Mouse (Mus musculus): ENCODE measurements around the gene Arrdc3. TPM values are rescaled to one million over a fixed set of nuclear protein-coding genes. Genes with fewer than 3 reads are reported as not detected.

Gene Arrdc3
- polyA plus RNA-seq, 1 experiment: 9.2 TPM

GRCm38 (mm10) chr13:80881722-80882500, 1.3 kb upstream of the Arrdc3 start:
- peaks cover 20% of the 10 kb centered on the region for H3K79me2 ChIP-seq (ENCODE audit: control insufficient read depth, insufficient read depth)
- H3K36me3 ChIP-seq (ENCODE audit: control insufficient read depth, insufficient read depth): no peaks in the 10 kb centered on the region
- no peak for TF ChIP-seq POLR2AphosphoS2 (IDR thresholded peaks at IDR 0.05; ENCODE audit: insufficient read length, low read depth)
- no peak overlapping the region for H3ac ChIP-seq (ENCODE audit: control insufficient read depth, insufficient read length)
- peak overlapping the region; percentile 60 for H3K4me3 ChIP-seq
- H3K4me2 ChIP-seq (ENCODE audit: low read depth): peak overlapping the region; percentile 77
- H3K27me3 ChIP-seq (ENCODE audit: control insufficient read depth, insufficient read depth, insufficient read length): no peaks in the 10 kb centered on the region

DNA sequence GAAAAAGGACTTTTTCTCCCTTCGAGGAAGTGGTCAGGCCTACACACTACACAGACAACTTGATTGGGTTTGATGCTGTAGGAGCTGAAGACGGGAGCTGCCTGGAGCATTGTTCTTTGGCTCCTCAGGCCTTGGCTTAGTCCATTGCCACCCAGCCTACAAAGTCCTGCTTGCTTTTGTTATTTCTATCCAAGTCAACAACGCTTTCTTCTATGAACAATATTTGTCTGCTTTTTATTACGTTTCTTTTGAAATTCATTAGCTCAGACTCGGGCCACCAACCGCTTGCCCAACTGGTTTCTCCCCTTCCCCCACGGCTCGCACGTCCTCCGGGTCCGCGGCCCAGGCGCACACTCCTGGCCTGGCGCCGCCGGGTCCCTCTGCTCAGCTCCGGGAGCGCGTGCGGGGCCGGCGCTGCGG, 458 bp upstream of the Arrdc3 start:
- no peaks in the 10 kb centered on the region for H3K27me3 ChIP-seq (ENCODE audit: control insufficient read depth, insufficient read depth, insufficient read length)
- H3K4me2 ChIP-seq (ENCODE audit: low read depth): peak overlapping the region; percentile 77
- peaks cover 5% of the 10 kb centered on the region for H3K36me3 ChIP-seq (ENCODE audit: control insufficient read depth, insufficient read depth)
- TF ChIP-seq MYOG (IDR thresholded peaks at IDR 0.05; ENCODE audit: control insufficient read depth in 1 of 3, insufficient read depth in 1 of 3, insufficient read length in 2 of 3, low read depth in 2 of 3): no peak
- TF ChIP-seq POLR2AphosphoS2 (IDR thresholded peaks at IDR 0.05; ENCODE audit: insufficient read length, low read depth): no peak
- no peak for TF ChIP-seq TCF3 (IDR thresholded peaks at IDR 0.05; ENCODE audit: insufficient read length, low read depth)
- TF ChIP-seq MYOD1 (IDR thresholded peaks at IDR 0.05; ENCODE audit: control insufficient read depth in 1 of 3, insufficient read length in 2 of 3, low read depth in 2 of 3): peak in 1 of 3 experiments; percentile 12
- no peak for TF ChIP-seq CEBPB (IDR thresholded peaks at IDR 0.05; ENCODE audit: insufficient read depth, poor library complexity, severe bottlenecking)
- no peak for TF ChIP-seq E2F4 (IDR thresholded peaks at IDR 0.05; ENCODE audit: insufficient read depth)
- TF ChIP-seq USF1 (IDR thresholded peaks at IDR 0.05; ENCODE audit: low read depth): no peak
- TF ChIP-seq MAX (IDR thresholded peaks at IDR 0.05; ENCODE audit: low read depth): no peak
- peaks cover 28% of the 10 kb centered on the region for H3K79me2 ChIP-seq (ENCODE audit: control insufficient read depth, insufficient read depth)
- peak overlapping the region; percentile 36 for H3ac ChIP-seq (ENCODE audit: control insufficient read depth, insufficient read length)
- peak overlapping the region; percentile 60 for H3K4me3 ChIP-seq

DNA sequence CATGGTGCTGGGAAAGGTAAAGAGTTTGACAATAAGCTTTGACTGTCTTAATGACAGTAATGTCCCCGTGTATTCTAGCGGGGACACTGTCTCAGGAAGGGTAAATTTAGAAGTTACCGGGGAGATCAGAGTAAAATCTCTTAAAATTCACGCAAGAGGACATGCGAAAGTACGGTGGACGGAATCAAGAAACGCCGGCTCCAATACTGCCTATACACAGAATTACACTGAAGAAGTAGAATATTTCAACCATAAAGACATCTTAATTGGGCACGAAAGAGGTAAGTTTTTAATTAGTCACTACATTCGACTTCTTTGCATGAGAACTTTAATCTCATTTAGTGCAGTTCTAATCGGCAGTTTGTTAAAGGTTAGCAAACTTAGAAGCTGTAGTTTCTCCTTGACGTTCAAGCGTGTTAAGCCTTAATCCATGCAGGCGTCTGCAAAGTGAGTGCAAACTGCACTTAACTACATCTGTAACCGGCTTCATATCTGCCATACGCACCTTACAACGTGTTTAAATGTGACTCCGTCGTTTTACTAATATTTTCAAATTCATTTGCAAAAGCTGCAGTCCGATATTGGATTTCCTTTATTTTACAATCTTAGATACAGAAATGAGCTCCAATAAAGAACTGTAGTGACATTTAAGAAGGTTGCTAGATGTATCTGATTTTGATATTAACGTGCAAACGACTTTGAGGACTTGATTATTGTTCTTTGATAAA, 629 bp downstream of the Arrdc3 start:
- Histone ChIP-seq H3K27me3 (ENCODE audit: control insufficient read depth, insufficient read depth, insufficient read length) (no peaks in the 10 kb centered on the region), H3K4me2 (ENCODE audit: low read depth) (peak overlapping the region; percentile 45), H3K36me3 (ENCODE audit: control insufficient read depth, insufficient read depth) (peaks cover 15% of the 10 kb centered on the region), H3K79me2 (ENCODE audit: control insufficient read depth, insufficient read depth) (peaks cover 32% of the 10 kb centered on the region), H3K4me3 (peak overlapping the region; percentile 60), H3ac (ENCODE audit: control insufficient read depth, insufficient read length) (peak overlapping the region; percentile 36)
- no peak for TF ChIP-seq TCF3 (IDR thresholded peaks at IDR 0.05; ENCODE audit: insufficient read length, low read depth)
- TF ChIP-seq CEBPB (IDR thresholded peaks at IDR 0.05; ENCODE audit: insufficient read depth, poor library complexity, severe bottlenecking): no peak
- no peak for TF ChIP-seq E2F4 (IDR thresholded peaks at IDR 0.05; ENCODE audit: insufficient read depth)
- no peak for TF ChIP-seq MYOD1 (IDR thresholded peaks at IDR 0.05; ENCODE audit: control insufficient read depth in 1 of 3, insufficient read length in 2 of 3, low read depth in 2 of 3)
- no peak for TF ChIP-seq TCF12 (IDR thresholded peaks at IDR 0.05; ENCODE audit: insufficient read depth, poor library complexity, severe bottlenecking)
- TF ChIP-seq REST (IDR thresholded peaks at IDR 0.05; ENCODE audit: insufficient read depth, insufficient read length): no peak
- no peak for TF ChIP-seq SRF (IDR thresholded peaks at IDR 0.05; ENCODE audit: control insufficient read depth, insufficient read length, low read depth)
- TF ChIP-seq MYOG (IDR thresholded peaks at IDR 0.05; ENCODE audit: control insufficient read depth in 1 of 3, insufficient read depth in 1 of 3, insufficient read length in 2 of 3, low read depth in 2 of 3): no peak
- no peak for TF ChIP-seq POLR2A (IDR thresholded peaks at IDR 0.05; ENCODE audit: insufficient read length, low read depth)
- TF ChIP-seq MAX (IDR thresholded peaks at IDR 0.05; ENCODE audit: low read depth): no peak
- TF ChIP-seq POLR2AphosphoS2 (IDR thresholded peaks at IDR 0.05; ENCODE audit: insufficient read length, low read depth): no peak
- no peak for TF ChIP-seq USF1 (IDR thresholded peaks at IDR 0.05; ENCODE audit: low read depth)

GRCm38 (mm10) chr13:80884377-80884983, 1.3 kb downstream of the Arrdc3 start:
- TF ChIP-seq POLR2A (IDR thresholded peaks at IDR 0.05; ENCODE audit: insufficient read length, low read depth): peak; percentile 28
- TF ChIP-seq MYOD1 (IDR thresholded peaks at IDR 0.05; ENCODE audit: control insufficient read depth in 1 of 3, insufficient read length in 2 of 3, low read depth in 2 of 3): no peak
- TF ChIP-seq USF1 (IDR thresholded peaks at IDR 0.05; ENCODE audit: low read depth): peak; percentile 92
- TF ChIP-seq POLR2AphosphoS2 (IDR thresholded peaks at IDR 0.05; ENCODE audit: insufficient read length, low read depth): peak; percentile 33
- TF ChIP-seq REST (IDR thresholded peaks at IDR 0.05; ENCODE audit: insufficient read depth, insufficient read length): no peak
- H3ac ChIP-seq (ENCODE audit: control insufficient read depth, insufficient read length): no peak overlapping the region
- peak overlapping the region; percentile 45 for H3K4me2 ChIP-seq (ENCODE audit: low read depth)
- peak overlapping the region; percentile 60 for H3K4me3 ChIP-seq
- peaks cover 32% of the 10 kb centered on the region for H3K79me2 ChIP-seq (ENCODE audit: control insufficient read depth, insufficient read depth)
- no peaks in the 10 kb centered on the region for H3K27me3 ChIP-seq (ENCODE audit: control insufficient read depth, insufficient read depth, insufficient read length)
- peaks cover 22% of the 10 kb centered on the region for H3K36me3 ChIP-seq (ENCODE audit: control insufficient read depth, insufficient read depth)

Data from myocyte (in vitro differentiated cells).